Mouse (Mus musculus) kidney, postnatal 4 days (tissue): ENCODE measurements around the gene Mpz.
A peak's percentile ranks its signal among the peaks of the same experiment; 100 is the strongest.
"Not testable (repeated sequence)": the region's sequence is repeated elsewhere in the genome, so short reads cannot be mapped to it uniquely, and the experiment has no call there.

Experiments
- DNase-seq, 2 experiments: peaks; one replicate each; pipeline ENCODE4 v3.0.0; 2021; ENCODE audit warnings: mixed read lengths in 2 of 2

Gene Mpz

GRCm38 (mm10) chr1:171130971-171131370 is 19.5 kb upstream of the Mpz start:
- no peak for DNase-seq

DNA sequence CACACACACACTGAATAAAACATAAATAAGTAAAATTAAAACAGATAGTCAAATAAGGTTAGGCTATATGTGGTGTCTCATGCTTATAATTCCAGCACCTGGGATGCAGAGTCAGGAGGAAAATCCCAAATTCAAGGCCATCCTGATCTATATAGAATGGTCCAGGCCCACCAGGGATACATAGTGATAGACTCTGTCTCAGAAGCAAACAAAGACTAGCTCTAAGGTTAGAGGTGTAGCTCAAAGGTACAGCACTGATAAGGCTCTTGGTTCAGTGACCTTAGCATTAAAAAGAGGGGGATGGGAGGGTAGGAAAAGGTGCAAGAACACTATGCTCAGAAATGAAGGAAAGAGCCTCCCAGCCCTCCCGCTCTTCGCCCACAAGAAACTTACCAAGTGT is 14.9 kb upstream of the Mpz start:
- DNase-seq, result no peak

DNA sequence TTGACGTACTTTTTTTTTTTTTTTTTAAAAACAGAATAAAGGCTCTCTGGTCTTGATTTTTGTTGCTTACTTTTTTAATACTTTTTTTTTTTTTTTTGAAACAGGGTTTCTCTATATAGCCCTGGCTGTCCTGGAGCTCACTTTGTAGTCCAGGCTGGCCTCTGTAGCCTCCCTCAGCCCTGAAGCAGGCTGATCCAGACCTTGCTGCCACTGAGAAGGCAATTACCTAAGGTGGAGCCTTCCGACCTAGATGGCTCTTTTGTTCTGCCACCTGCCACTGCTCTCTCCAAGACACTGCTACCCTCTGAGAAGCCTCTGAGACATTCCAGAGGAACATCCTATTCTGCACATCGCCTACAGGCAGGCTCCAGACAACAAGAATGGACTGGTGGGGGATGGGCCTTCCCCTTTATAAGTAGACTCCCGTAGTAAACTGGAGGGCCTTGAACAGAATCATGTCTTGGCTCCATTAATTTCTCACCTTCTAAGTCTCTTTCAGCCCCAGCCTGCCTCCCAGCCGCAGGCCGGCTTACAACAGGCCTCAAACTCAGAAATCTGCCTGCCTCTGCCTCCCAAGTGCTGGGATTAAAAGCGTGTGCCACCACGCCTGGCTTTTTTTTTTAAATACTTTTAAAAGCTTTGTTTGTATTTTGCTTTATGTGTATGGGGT is 12.9 kb upstream of the Mpz start:
- DNase-seq, result not testable (repeated sequence)

GRCm38 (mm10) chr1:171142981-171143380 is 7.5 kb upstream of the Mpz start:
- not testable (repeated sequence) for DNase-seq

- peak; percentile 29 to 47 for DNase-seq
These were observed 404 bp downstream of the Mpz start for GRCm38 (mm10) chr1:171150838-171151391.

DNA sequence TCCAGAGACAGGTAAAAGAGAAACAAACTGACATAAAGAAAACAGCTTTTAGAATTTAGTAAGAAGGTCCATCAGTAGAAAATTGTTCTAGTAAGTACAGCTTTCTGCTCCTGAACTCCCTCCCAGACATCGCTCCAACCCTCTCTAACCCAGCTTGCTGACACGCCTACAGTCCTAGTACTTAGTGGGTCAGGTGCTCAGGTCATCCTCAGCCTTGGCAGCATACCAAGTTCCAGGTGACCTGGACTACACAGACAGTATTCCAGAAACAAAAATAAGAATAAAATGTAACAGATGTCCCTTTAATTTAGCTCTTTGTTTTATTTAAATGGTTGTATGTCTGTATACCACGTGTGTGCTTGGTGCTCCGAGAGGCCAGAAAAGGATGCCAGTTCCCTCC is 1.5 kb downstream of the Mpz start:
- no peak for DNase-seq

- no peak for DNase-seq
These were observed 6.1 kb downstream of the Mpz start for GRCm38 (mm10) chr1:171156644-171157043.

- no peak for DNase-seq
These were observed 7.5 kb downstream of the Mpz start for GRCm38 (mm10) chr1:171157965-171158364.

DNA sequence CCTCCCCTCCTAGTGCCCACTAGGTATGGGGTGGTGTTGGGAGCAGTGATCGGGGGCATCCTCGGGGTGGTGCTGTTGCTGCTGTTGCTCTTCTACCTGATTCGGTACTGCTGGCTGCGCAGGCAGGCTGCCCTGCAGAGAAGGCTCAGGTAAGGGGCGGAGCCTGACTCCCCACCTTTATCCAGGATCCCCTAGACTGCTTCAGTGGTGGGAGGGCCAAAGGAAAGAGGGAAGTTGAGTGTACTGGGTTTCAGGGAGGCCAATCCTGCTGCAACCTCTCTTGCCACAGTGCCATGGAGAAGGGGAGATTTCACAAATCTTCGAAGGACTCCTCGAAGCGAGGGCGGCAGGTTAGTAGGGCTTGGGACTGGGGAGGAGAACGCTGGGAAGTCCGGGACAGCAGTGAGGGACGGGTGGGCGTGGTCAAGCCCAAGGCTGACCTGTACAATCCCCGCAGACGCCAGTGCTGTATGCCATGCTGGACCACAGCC is 9.0 kb downstream of the Mpz start:
- peak; percentile 39 to 51 for DNase-seq

- no peak for DNase-seq
These were observed 12.0 kb downstream of the Mpz start for GRCm38 (mm10) chr1:171162526-171162925.

DNA sequence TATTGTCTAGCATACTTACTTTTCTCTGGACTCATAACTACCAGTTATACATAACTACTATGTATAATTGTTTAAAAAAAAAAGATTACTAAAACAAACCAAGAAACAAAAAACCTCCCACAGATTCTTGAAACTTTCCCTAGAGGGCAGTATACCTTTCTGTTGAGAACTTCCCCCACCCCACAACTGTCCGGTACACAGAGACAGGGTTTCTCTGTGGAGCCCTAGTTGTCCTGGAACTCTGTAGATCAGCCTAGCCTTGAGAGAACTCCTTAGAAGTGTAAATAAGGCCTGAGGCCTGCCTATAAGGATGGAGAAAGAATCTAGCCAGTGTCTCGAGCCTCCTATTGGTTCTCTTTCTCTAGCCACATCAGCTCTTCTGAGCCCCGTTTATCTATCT is 13.7 kb downstream of the Mpz start:
- DNase-seq, result peak in 1 of 2 experiments; percentile 30

DNA sequence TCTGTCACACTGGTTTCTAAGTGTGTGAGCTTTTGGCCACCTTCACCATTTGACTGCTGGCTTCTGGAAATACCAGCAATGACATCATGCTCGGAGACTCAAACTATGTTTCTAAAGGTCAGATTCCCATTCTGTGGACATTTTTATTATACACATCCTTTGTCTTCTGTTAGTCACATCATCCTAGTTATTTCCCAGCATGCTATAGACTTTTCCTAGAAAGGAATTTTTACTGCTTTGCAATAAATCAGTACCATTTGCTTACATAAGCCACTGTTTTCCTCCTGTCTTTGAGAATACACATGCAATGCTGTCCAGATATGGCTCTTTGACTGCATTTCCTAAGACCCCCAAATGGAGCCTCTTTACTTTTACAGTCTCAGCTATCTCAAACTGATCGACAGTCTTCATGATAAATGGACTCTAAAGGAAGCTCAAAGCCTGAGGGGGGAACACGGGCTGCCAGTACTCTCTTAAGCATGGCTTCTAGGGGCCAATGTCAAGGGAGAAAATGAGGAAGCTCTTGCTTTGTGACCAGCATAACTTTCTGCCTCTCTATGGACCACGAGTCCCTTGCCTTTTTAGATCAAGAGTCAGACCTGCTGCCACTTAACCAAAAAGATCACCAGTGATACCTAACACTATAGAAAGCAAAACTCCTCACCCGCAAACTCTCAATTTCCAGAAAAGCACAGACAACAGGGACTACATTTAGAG is 15.3 kb downstream of the Mpz start:
- DNase-seq, result no peak

- no peak for DNase-seq
These were observed 18.4 kb downstream of the Mpz start for GRCm38 (mm10) chr1:171168906-171169305.

DNA sequence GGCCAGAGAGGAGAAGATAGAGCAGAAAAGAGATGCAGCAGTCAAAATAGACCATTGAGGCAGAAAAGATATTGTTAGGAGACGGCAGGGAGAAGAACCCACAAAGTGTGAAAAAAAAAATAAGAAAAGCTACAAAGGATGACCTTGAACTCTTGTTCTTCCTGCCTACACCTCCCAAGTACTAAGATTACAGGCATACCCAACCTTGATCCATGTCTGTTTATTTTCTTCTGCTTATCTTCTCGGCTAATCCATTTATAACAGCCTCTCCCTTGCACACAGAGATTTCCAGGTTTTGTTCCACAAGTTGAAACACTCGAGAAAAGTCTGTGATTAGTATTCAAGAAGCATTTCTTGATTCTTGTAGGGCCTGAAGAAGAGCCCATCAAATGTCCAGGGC is 19.4 kb downstream of the Mpz start:
- DNase-seq, result no peak

GRCm38 (mm10) chr1:171171138-171171537 is 20.6 kb downstream of the Mpz start:
- DNase-seq, result no peak

DNA sequence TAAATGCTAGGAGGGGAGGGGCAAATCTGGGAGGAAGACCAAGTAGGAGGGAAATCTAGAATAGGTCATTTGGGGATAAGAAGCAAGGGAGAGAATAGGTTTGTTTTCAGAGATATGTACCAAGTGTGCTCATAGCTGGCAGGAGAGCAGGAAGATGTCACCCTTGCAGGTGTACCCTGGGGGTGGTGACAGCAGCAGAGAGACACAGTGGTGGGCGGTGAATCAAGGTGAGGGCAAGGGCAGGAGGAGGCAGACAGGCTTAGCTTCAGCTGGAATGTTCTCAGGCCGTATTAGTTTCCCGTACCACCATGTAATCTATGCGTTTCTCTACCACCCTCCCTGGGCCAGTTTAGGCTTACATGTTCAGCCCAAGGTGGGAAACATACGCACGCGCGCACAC is 22.3 kb downstream of the Mpz start:
- no peak for DNase-seq

DNA sequence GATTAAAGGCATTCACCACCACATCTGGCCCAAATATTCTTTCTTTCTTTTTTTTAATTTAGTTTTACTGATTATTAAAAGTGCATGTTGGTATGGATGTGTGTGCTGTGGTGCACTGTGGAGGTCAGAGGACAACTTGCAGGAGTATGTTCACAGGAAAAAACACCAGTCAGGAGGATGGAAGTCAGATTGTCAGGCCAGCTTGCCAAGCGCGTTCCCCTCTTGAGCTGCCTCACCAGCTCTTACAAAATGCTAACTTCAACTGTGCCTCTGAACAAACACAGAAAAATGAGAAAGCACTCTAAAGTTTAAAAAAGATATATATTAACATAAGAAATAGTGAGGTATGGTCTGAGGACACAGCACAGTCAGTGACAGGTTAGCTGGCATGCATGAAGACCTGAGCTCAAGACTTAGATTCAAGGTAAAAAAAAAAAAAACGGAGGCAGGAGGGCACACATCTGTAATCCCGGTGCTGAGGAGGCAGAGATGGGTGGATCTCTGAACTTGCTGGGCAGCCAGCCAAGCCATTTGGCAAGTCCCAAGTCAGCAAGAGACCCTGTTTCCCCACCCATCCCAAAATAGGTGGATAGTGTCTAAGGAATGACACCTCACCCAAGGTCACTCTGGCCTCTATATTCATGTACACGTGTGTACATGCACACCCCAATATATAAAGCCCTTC is 29.1 kb downstream of the Mpz start:
- no peak for DNase-seq

- no peak for DNase-seq
These were observed 32.5 kb downstream of the Mpz start for GRCm38 (mm10) chr1:171183025-171183424.

- peak in 1 of 2 experiments; percentile 44 for DNase-seq
These were observed 33.1 kb downstream of the Mpz start for GRCm38 (mm10) chr1:171183620-171184019.

- DNase-seq, result peak; percentile 31 to 49
These were observed 33.8 kb downstream of the Mpz start for GRCm38 (mm10) chr1:171184314-171184713.

DNA sequence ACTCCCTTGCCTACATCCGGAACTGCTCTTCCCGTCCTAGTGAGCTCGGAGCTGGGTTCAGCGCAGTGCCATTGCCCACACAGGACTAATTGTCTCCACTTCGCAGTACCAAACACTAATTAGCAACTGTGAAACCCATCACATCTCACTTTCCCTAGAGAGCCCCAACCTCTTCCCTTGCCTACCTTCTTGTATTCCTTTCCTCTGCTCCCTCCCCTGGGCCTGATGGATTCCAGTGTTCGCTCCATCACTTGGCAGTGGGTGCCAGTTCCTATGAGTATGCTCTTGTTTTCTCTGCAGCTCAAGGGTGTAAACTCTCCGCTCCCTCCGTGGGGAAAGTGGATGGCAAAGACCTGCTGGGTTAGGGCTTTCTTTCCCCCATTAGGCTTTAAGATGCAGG is 35.1 kb downstream of the Mpz start:
- no peak for DNase-seq

- DNase-seq, result no peak
These were observed 37.6 kb downstream of the Mpz start for GRCm38 (mm10) chr1:171187851-171188700.
